Mouse (Mus musculus) CH12.LX (cell line): ENCODE measurements around the gene Pxdc1. TPM values are rescaled to one million over a fixed set of nuclear protein-coding genes. Genes with fewer than 3 reads are reported as not detected.

Experiments
- DNase-seq: peaks from one replicate; pipeline ENCODE4 v3.0.0-alpha.2; 2013; ENCODE audit errors: extremely low read depth
- H3K27ac ChIP-seq: 2 replicates; pipeline ENCODE4 v1.5.1; 2012; ENCODE audit warnings: low read depth, mild to moderate bottlenecking, control low read depth, moderate library complexity; ENCODE audit not compliant: insufficient read depth
- H3K27me3 ChIP-seq: replicated peaks from 2 replicates; pipeline ENCODE3; 2012; ENCODE audit warnings: inconsistent platforms
- H3K36me3 ChIP-seq, 2 experiments: replicated peaks in 1 of 2; 2 replicates each; pipeline versions ENCODE3 to v1.6.1; 2012; ENCODE audit warnings: inconsistent platforms in 1 of 2, low read length in 1 of 2, mild to moderate bottlenecking in 1 of 2, mixed read lengths in 1 of 2, moderate library complexity in 1 of 2; ENCODE audit not compliant: control insufficient read depth in 1 of 2, insufficient read depth in 1 of 2
- H3K4me1 ChIP-seq, 2 experiments: 2 replicates each; pipeline ENCODE4 v1.6.1; 2012; ENCODE audit warnings: inconsistent platforms in 1 of 2, moderate library complexity in 1 of 2; ENCODE audit not compliant: insufficient read depth in 2 of 2, control insufficient read depth in 1 of 2
- H3K4me2 ChIP-seq: 2 replicates; pipeline ENCODE4 v1.6.1; 2012; ENCODE audit warnings: low read depth, mild to moderate bottlenecking, control low read depth; ENCODE audit not compliant: poor library complexity, insufficient read depth, severe bottlenecking
- H3K4me3 ChIP-seq, 3 experiments: fragments of 150-350 bp in 1 of 3; sonication (generic) in 1 of 3; replicated peaks in 1 of 3; 2 replicates each; pipeline versions ENCODE3 to v1.5.1; 2011 to 2012; ENCODE audit warnings: low read depth in 2 of 3, low read length in 2 of 3, mild to moderate bottlenecking in 2 of 3, moderate library complexity in 2 of 3, control low read depth in 1 of 3, improper control_type of control experiment in 1 of 3, inconsistent platforms in 1 of 3, mixed read lengths in 1 of 3; ENCODE audit not compliant: poor library complexity in 1 of 3
- H3K79me2 ChIP-seq: replicated peaks from 2 replicates; pipeline ENCODE4 v1.6.1; 2012; ENCODE audit warnings: mild to moderate bottlenecking, moderate library complexity; ENCODE audit not compliant: control insufficient read depth, poor library complexity, insufficient read depth, severe bottlenecking; ENCODE audit errors: extremely low read depth
- H3K9ac ChIP-seq: 2 replicates; pipeline ENCODE4 v1.6.1; 2012; ENCODE audit warnings: low read depth, mild to moderate bottlenecking, control low read depth, moderate library complexity; ENCODE audit not compliant: insufficient read depth
- H3K9me3 ChIP-seq: replicated peaks from 2 replicates; pipeline ENCODE3; 2012; ENCODE audit warnings: low read length, inconsistent platforms, mixed read lengths
- CHD1 ChIP-seq: IDR thresholded peaks from 2 replicates; pipeline ENCODE4 v1.6.1; 2012; ENCODE audit warnings: low read depth, low read length, improper control_type of control experiment, inconsistent platforms
- CHD2 ChIP-seq: IDR thresholded peaks from 2 replicates; pipeline ENCODE4 v1.6.1; 2011; ENCODE audit warnings: low read length, improper control_type of control experiment
- CTCF ChIP-seq, 2 experiments: IDR thresholded peaks in 1 of 2; conservative IDR thresholded peaks in 1 of 2; 2 replicates each; pipeline ENCODE4 v1.5.1; 2011 to 2012; ENCODE audit warnings: low read depth in 2 of 2, low read length in 2 of 2, improper control_type of control experiment in 1 of 2, inconsistent platforms in 1 of 2, mild to moderate bottlenecking in 1 of 2, moderate library complexity in 1 of 2
- E2F4 ChIP-seq: IDR thresholded peaks from 2 replicates; pipeline ENCODE4 v1.6.1; 2011; ENCODE audit warnings: low read depth, low read length, improper control_type of control experiment; ENCODE audit not compliant: insufficient replicate concordance
- ELF1 ChIP-seq: IDR thresholded peaks from 2 replicates; pipeline ENCODE4 v1.6.1; 2014; ENCODE audit warnings: low read depth, mild to moderate bottlenecking, inconsistent platforms, low read length, improper control_type of control experiment
- ETS1 ChIP-seq: conservative IDR thresholded peaks from 2 replicates; pipeline ENCODE4 v1.6.1; 2012; ENCODE audit warnings: low read depth, mild to moderate bottlenecking, inconsistent platforms, low read length, improper control_type of control experiment, moderate library complexity
- IRF4 ChIP-seq: IDR thresholded peaks from 2 replicates; pipeline ENCODE4 v1.6.1; 2014; ENCODE audit warnings: low read depth, mild to moderate bottlenecking, inconsistent platforms, low read length, improper control_type of control experiment
- JUN ChIP-seq: IDR thresholded peaks from 2 replicates; pipeline ENCODE4 v1.6.1; 2011; ENCODE audit warnings: low read depth, mild to moderate bottlenecking, low read length, improper control_type of control experiment, moderate library complexity; ENCODE audit not compliant: insufficient read depth
- JUND ChIP-seq: conservative IDR thresholded peaks from 2 replicates; pipeline ENCODE4 v1.6.1; 2011; ENCODE audit warnings: low read depth, low read length, improper control_type of control experiment
- KAT2A ChIP-seq: IDR thresholded peaks from 2 replicates; pipeline ENCODE4 v1.6.1; 2012; ENCODE audit warnings: low read length, improper control_type of control experiment, inconsistent platforms; ENCODE audit not compliant: insufficient replicate concordance
- MAFK ChIP-seq: IDR thresholded peaks from 2 replicates; pipeline ENCODE4 v1.6.1; 2011; ENCODE audit warnings: low read length, improper control_type of control experiment; ENCODE audit not compliant: insufficient replicate concordance
- MAX ChIP-seq: IDR thresholded peaks from 2 replicates; pipeline ENCODE4 v1.6.1; 2011; ENCODE audit warnings: low read length, improper control_type of control experiment
- MAZ ChIP-seq: IDR thresholded peaks from 2 replicates; pipeline ENCODE4 v1.6.1; 2012; ENCODE audit warnings: low read depth, mild to moderate bottlenecking, inconsistent platforms, low read length, improper control_type of control experiment, moderate library complexity
- MEF2A ChIP-seq: IDR thresholded peaks from 2 replicates; pipeline ENCODE4 v1.6.1; 2014; ENCODE audit warnings: low read depth, mild to moderate bottlenecking, inconsistent platforms, low read length, improper control_type of control experiment, borderline replicate concordance
- MXI1 ChIP-seq: IDR thresholded peaks from 2 replicates; pipeline ENCODE4 v1.6.1; 2011; ENCODE audit warnings: mild to moderate bottlenecking, low read depth, low read length, improper control_type of control experiment
- NELFE ChIP-seq: IDR thresholded peaks from 2 replicates; pipeline ENCODE4 v1.6.1; 2011; ENCODE audit warnings: low read depth, low read length, improper control_type of control experiment
- PAX5 ChIP-seq: IDR thresholded peaks from 2 replicates; pipeline ENCODE4 v1.6.1; 2012; ENCODE audit warnings: low read length, inconsistent platforms, mixed read lengths
- POLR2A ChIP-seq: IDR thresholded peaks from 2 replicates; pipeline ENCODE4 v1.6.1; 2011; ENCODE audit warnings: low read depth, mild to moderate bottlenecking, improper control_type of control experiment, low read length
- POLR2AphosphoS2 ChIP-seq: IDR thresholded peaks from 2 replicates; pipeline ENCODE4 v1.6.1; 2011; ENCODE audit warnings: low read depth, low read length, improper control_type of control experiment
- RAD21 ChIP-seq: IDR thresholded peaks from 2 replicates; pipeline ENCODE4 v1.6.1; 2011; ENCODE audit warnings: low read depth, mild to moderate bottlenecking, low read length, improper control_type of control experiment, moderate library complexity
- SMC3 ChIP-seq: IDR thresholded peaks from 2 replicates; pipeline ENCODE4 v1.6.1; 2011; ENCODE audit warnings: low read depth, low read length, improper control_type of control experiment
- TBP ChIP-seq: conservative IDR thresholded peaks from 2 replicates; pipeline ENCODE4 v1.6.1; 2011; ENCODE audit warnings: low read depth, low read length, improper control_type of control experiment
- TCF12 ChIP-seq: IDR thresholded peaks from 2 replicates; pipeline ENCODE4 v1.6.1; 2014; ENCODE audit warnings: low read depth, mild to moderate bottlenecking, inconsistent platforms, low read length, improper control_type of control experiment
- USF1 ChIP-seq: IDR thresholded peaks from 2 replicates; pipeline ENCODE4 v1.6.1; 2014; ENCODE audit warnings: low read depth, mild to moderate bottlenecking, inconsistent platforms, low read length, improper control_type of control experiment
- USF2 ChIP-seq: conservative IDR thresholded peaks from 2 replicates; pipeline ENCODE4 v1.6.1; 2011; ENCODE audit warnings: low read depth, low read length, improper control_type of control experiment
- ZC3H11A ChIP-seq: IDR thresholded peaks from 2 replicates; pipeline ENCODE4 v1.6.1; 2012; ENCODE audit warnings: low read depth, mild to moderate bottlenecking, inconsistent platforms, low read length, improper control_type of control experiment
- ZMIZ1 ChIP-seq: IDR thresholded peaks from 2 replicates; pipeline ENCODE4 v1.6.1; 2012; ENCODE audit warnings: low read depth, mild to moderate bottlenecking, inconsistent platforms, low read length, improper control_type of control experiment
- ZNF384 ChIP-seq: IDR thresholded peaks from 2 replicates; pipeline ENCODE4 v1.6.1; 2012; ENCODE audit warnings: low read depth, low read length, improper control_type of control experiment, inconsistent platforms
- dilution Hi-C: fragments of 300-500 bp; cut with MboI; formaldehyde crosslinking; loops from 2 replicates; pipeline ENCODE4 v1.14.3; 2020; ENCODE audit warnings: low sequenced_read_pairs; ENCODE audit not compliant: extremely low pct_unique_long_range_greater_than_20kb, extremely low pct_ligation_motif_present
- in situ Hi-C: fragments of 300-500 bp; cut with MboI; formaldehyde crosslinking; loops from 3 replicates; pipeline ENCODE4 v1.14.3; 2019; ENCODE audit warnings: low sequenced_read_pairs, low pct_ligation_motif_present, low pct_unique_long_range_greater_than_20kb, mixed read lengths
- polyA plus RNA-seq: library from polyadenylated mRNA; unstranded; fragments of >175 nt; gene quantifications from 2 replicates; pipeline ENCODE4 v1.2.1, GENCODE M21; 2012; ENCODE audit warnings: low read depth; ENCODE audit not compliant: insufficient read length
- total RNA-seq, 2 experiments: library from RNA; depleted of rRNA; stranded (reverse); fragments of 300-350 nt in 1 of 2; fragments of >200 nt in 1 of 2; gene quantifications; 2 replicates each; pipeline ENCODE4 v1.2.3; 2012 to 2014

Gene Pxdc1
- total and polyA plus RNA-seq, 3 experiments = not detected

DNA sequence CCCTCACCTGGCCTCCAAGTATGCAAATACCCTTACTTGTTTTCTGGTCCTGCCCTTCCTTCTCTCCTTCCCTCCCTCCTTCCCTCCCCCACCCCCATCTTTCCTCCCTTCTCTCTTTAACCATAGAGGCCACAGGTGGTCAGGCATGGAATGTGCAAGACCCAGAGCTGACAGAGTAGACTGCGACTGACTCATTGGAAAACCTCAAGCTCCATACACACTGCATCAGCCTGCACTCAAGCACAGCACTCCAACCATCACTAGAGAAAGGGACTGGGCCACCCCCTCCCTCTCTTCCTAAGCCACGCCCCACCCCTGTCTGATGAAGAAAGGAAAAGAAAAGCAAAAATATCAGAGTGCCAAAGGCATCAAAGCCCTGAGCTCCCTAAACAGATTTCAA, 12.2 kb downstream of the Pxdc1 start:
- in situ Hi-C loops (no loop called here), dilution Hi-C loops (no loop called here)
- Histone ChIP-seq H3K27ac (no peak overlapping the region), H3K36me3 (no peaks in the 10 kb centered on the region), H3K9ac (no peak overlapping the region), H3K27me3 (no peaks in the 10 kb centered on the region), H3K4me1 (peaks cover 0 to 29% of the 10 kb centered on the region in 2 experiments; a peak in 2 of 4 replicates), H3K4me2 (no peak overlapping the region), H3K79me2 (no peaks in the 10 kb centered on the region), H3K9me3 (no peaks in the 10 kb centered on the region), H3K4me3 (no peak overlapping the region)
- TF ChIP-seq ELF1 (no peak), E2F4 (no peak), ETS1 (no peak), POLR2AphosphoS2 (no peak), KAT2A (no peak)
- no peak for DNase-seq

DNA sequence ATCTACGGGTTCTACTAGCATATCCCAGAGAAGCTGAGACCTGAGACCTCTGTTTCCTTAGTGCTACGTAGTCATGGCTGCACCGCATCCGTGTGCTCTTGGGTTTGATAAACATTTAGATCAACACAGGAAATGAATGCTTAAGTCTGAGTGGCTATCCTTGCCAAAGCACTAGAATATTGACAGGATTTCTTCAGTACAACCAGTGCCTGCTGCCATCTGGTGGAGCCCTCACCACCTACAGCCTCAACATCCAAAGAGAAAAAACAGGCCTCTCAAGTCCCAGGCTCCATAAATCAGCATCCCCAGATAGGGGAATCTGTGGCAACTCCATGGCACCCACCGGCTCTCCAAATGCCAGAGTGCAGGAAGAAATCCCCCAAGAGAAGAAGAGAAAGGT, 17.3 kb downstream of the Pxdc1 start:
- H3K4me2 ChIP-seq = no peak overlapping the region
- in situ Hi-C loops = loop anchor here (5.0 to 10.0 kb wide), 2 partner anchors 156 to 591 kb away; no protein-coding TSS in a partner anchor

More for the DNA sequence above, 17.3 kb downstream of the Pxdc1 start:
- H3K27ac ChIP-seq = no peak overlapping the region
- no peaks in the 10 kb centered on the region for H3K36me3 ChIP-seq
- dilution Hi-C loops = no loop called here
- TF ChIP-seq E2F4 (no peak), TCF12 (no peak), MAZ (no peak), JUN (no peak), POLR2A (no peak), JUND (no peak), TBP (no peak), CTCF (conservative IDR thresholded peaks at IDR 0.05 in 1 of 2, IDR thresholded peaks at IDR 0.05 in 1 of 2; ENCODE audit: low read depth in 2 of 2, low read length in 2 of 2) (peak; percentile 49 to 82; a peak in 3 of 4 replicates), ZNF384 (no peak), MAX (no peak), IRF4 (no peak), ZC3H11A (peak; percentile 81), USF1 (no peak), CHD1 (no peak), MXI1 (no peak), MEF2A (no peak), MAFK (no peak), ZMIZ1 (no peak), KAT2A (no peak), CHD2 (no peak), USF2 (no peak), PAX5 (no peak), ETS1 (no peak), NELFE (no peak), SMC3 (peak; percentile 94), RAD21 (peak; percentile 85)
- DNase-seq = peak; percentile 69
- no peak overlapping the region for H3K9ac ChIP-seq
- H3K27me3 ChIP-seq = no peaks in the 10 kb centered on the region
- H3K9me3 ChIP-seq = no peaks in the 10 kb centered on the region
- H3K4me1 ChIP-seq = peaks cover 0 to 12% of the 10 kb centered on the region in 2 experiments; a peak in 2 of 4 replicates
- no peaks in the 10 kb centered on the region for H3K79me2 ChIP-seq
- no peak overlapping the region for H3K4me3 ChIP-seq
